Mouse (Mus musculus) forebrain, embryonic 11.5 days (tissue): ENCODE measurements at regions not wholly inside any gene's neighbourhood (a gene's known extent, or its start where the extent isn't known, plus 50 kb on each side); places are given as distances from the start of the nearest gene placed in this dataset.

Experiments used
- ATAC-seq: fragments of 200-750 bp; cut with Nextera tagmentation; replicated peaks from 2 replicates; pipeline ENCODE4 v1.8.0; 2017; ENCODE audit warnings: moderate TSS enrichment; ENCODE audit not compliant: low FRiP score
- DNase-seq: peaks from one replicate; pipeline ENCODE4 v3.0.0-alpha.2; 2017; ENCODE audit warnings: low spot score
- H3K27ac ChIP-seq: fragments of 300-500 bp; sonication (generic); 2 replicates; pipeline ENCODE4 v1.5.1; 2014; ENCODE audit warnings: low read depth, low read length
- H3K27me3 ChIP-seq: fragments of 300-500 bp; sonication (generic); 2 replicates; pipeline ENCODE4 v1.6.1; 2014; ENCODE audit warnings: mild to moderate bottlenecking, low read length, mixed read lengths; ENCODE audit not compliant: control insufficient read depth, insufficient read depth
- H3K36me3 ChIP-seq: fragments of 300-500 bp; sonication (generic); 2 replicates; pipeline ENCODE4 v1.6.1; 2014; ENCODE audit warnings: mild to moderate bottlenecking, low read length, moderate library complexity, mixed read lengths; ENCODE audit not compliant: control insufficient read depth, insufficient read depth
- H3K4me1 ChIP-seq: fragments of 300-500 bp; sonication (generic); replicated peaks from 2 replicates; pipeline ENCODE4 v1.6.1; 2014; ENCODE audit warnings: low read length, mixed read lengths; ENCODE audit not compliant: control insufficient read depth, insufficient read depth
- H3K4me2 ChIP-seq: fragments of 300-500 bp; sonication (generic); 2 replicates; pipeline ENCODE4 v1.6.1; 2014; ENCODE audit warnings: low read depth, mild to moderate bottlenecking, low read length, moderate library complexity, mixed read lengths; ENCODE audit not compliant: severe bottlenecking
- H3K4me3 ChIP-seq: fragments of 300-500 bp; sonication (generic); 2 replicates; pipeline ENCODE4 v1.5.1; 2014; ENCODE audit warnings: low read depth, low read length
- H3K9ac ChIP-seq: fragments of 300-500 bp; sonication (generic); 2 replicates; pipeline ENCODE4 v1.6.1; 2014; ENCODE audit warnings: low read length
- H3K9me3 ChIP-seq: fragments of 300-500 bp; sonication (generic); 2 replicates; pipeline ENCODE4 v1.6.1; 2016; ENCODE audit warnings: low read length, mixed read lengths; ENCODE audit not compliant: control insufficient read depth
- WGBS: fragments of 180-500 bp; shearing (Covaris S2); extraction: QIAGEN DNeasy Blood & Tissue Kit; methylation state at CpG from one replicate; pipeline ENCODE4 v1.1.7; 2014; 5-methylcytosine and 5-hydroxymethylcytosine counted together

DNA sequence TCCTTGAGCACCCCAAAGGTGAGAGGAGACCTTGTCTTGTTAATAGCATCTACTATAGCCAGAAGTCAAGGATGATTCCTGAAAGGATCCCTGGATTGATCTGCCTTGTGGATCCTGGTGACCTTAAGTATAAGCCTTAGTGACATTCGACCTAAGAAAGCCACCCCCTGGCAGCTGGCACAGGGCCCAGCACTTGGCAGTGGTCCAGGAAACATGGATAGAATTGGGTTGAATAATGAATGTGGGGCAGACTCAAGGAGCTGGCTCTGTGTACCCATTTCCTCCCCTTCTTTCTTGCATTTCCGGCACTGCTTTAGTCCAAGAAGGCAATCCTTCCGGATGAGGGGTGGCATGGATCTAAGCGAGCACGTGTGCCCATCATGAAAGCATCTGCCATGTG, 149.0 kb downstream of the Irx5 start:
- Histone ChIP-seq H3K36me3 (no peaks in the 10 kb centered on the region), H3K9ac (no peak overlapping the region), H3K4me1 (no peaks in the 10 kb centered on the region), H3K27me3 (no peaks in the 10 kb centered on the region), H3K4me3 (no peak overlapping the region), H3K9me3 (no peaks in the 10 kb centered on the region; the same call in 1 of the 2 replicates), H3K27ac (no peak overlapping the region), H3K4me2 (no peak overlapping the region)
- ATAC-seq (no peak), DNase-seq (no peak)
- 74% methylated on average over 5 of the region's 5 CpGs for WGBS

DNA sequence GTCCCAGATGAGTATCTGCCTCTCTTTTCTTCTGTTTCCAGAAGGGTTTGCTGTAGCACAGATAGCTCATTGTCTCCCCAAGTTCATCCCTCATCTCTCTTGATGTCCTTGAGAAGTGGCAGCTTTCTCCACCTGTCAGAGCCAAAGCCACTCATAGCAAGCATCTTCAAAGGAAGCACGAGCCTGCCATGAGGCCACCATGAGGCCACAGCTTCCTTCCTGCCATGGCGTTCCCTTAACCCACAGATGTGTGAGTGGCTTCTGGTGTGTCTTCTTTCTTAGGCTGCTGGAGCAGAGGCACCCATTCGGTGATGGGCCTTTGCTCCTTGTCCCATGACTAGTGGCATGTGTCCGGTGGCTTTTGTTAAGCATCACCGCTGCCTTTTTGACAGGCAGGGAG, 149.5 kb downstream of the Irx5 start:
- Histone ChIP-seq H3K27ac (no peak overlapping the region), H3K36me3 (no peaks in the 10 kb centered on the region), H3K9ac (no peak overlapping the region), H3K4me1 (no peaks in the 10 kb centered on the region), H3K9me3 (no peaks in the 10 kb centered on the region; the same call in 1 of the 2 replicates), H3K27me3 (no peaks in the 10 kb centered on the region), H3K4me2 (no peak overlapping the region), H3K4me3 (no peak overlapping the region)
- 88% methylated on average over 5 of the region's 5 CpGs for WGBS
- ATAC-seq = no peak
- DNase-seq = no peak

DNA sequence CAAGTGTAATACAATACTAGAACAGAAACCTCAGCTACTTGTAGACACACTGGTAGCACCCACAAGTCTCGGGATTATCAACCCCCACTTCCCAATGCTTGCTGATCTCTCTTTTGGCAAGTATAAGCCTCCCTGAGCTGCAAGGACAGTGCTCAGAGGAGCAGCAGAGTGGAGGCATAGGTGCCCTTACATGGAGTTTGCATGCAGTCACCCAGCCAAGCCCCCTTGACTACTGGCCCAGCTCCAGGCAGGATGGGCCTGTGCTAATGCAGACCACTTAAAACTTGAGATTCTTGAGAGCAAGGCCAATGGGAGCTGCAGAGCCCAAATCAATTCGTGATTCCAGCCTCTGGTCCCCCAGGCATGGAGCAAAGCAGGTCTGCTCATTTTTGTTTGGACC, 158.0 kb downstream of the Irx5 start:
- Histone ChIP-seq H3K36me3 (no peaks in the 10 kb centered on the region), H3K4me3 (no peak overlapping the region), H3K27me3 (no peaks in the 10 kb centered on the region), H3K9me3 (no peaks in the 10 kb centered on the region; the same call in 1 of the 2 replicates), H3K9ac (no peak overlapping the region), H3K4me2 (no peak overlapping the region), H3K27ac (no peak overlapping the region), H3K4me1 (no peaks in the 10 kb centered on the region)
- DNase-seq (no peak), ATAC-seq (no peak)
- 79% methylated on average over 2 of the region's 2 CpGs for WGBS

DNA sequence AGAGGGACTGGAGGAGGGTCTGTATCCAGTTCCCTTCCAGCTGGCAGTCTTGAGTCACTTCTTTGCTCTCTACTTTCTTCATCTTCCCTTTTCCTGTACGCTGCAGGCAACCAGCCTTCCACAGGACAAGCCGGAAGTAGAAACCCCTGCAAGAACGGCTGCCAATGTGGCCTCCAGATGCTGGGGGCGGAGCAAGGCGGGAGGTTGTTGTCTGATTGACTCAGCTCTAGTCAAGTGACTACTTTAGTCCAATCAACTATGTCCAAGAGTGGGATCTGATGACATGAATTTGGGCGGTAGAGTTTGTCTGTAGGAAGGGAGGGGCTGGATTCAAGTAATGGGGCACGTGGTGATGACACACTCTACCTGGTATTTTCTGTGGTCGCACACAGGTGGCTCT, 156.1 kb upstream of the Irx6 start:
- no peak for ATAC-seq
- H3K4me1 ChIP-seq = no peaks in the 10 kb centered on the region
- no peaks in the 10 kb centered on the region for H3K36me3 ChIP-seq
- no peak overlapping the region for H3K9ac ChIP-seq
- H3K27ac ChIP-seq = no peak overlapping the region
- H3K4me3 ChIP-seq = no peak overlapping the region
- H3K9me3 ChIP-seq = no peaks in the 10 kb centered on the region
- H3K27me3 ChIP-seq = no peaks in the 10 kb centered on the region
- H3K4me2 ChIP-seq = no peak overlapping the region
- no peak for DNase-seq
- 89% methylated on average over 8 of the region's 8 CpGs for WGBS

DNA sequence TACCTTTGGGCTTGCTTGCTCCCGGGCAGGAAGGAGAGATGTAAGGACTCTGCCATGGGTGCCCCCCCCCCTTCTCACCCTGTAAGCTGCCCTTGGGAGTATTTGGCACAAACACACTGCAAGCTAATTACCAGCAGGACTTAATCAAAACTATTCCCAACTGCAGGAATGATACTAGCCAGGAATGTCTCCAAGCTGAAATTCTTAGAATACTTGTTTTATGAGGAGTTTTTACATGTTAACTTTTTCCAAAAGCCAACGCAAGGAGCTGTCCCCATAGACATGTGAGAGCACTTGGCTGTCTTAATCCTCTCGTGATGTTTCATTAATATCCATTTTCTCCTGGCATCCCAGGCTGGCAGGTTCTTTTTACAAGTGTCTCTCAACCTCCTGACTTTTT, 155.6 kb upstream of the Irx6 start:
- 87% methylated on average over 3 of the region's 3 CpGs for WGBS
- Histone ChIP-seq H3K4me1 (no peaks in the 10 kb centered on the region), H3K4me2 (no peak overlapping the region), H3K9ac (no peak overlapping the region), H3K27me3 (no peaks in the 10 kb centered on the region), H3K36me3 (no peaks in the 10 kb centered on the region), H3K4me3 (no peak overlapping the region), H3K27ac (no peak overlapping the region), H3K9me3 (no peaks in the 10 kb centered on the region)
- ATAC-seq (no peak), DNase-seq (no peak)

DNA sequence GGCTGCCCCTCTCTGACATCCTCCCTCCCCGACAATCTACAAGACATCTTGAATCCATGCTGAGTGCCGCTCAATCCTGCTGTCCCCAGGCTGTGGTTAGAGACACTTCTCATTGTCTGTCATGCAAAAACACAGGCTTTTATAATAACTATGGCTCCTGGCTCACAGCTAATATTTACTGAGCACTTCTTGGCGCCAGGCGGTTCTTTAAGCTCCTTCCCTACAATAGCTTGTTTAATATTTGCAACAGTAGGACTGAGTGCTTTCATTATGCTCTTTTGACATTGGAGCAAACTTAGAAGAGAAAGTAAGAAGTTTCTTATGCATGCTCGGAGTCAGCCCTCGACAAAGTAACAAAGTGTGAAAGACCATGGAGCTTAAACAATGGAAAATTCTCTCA, 151.6 kb upstream of the Irx6 start:
- no peak overlapping the region for H3K4me2 ChIP-seq
- 84% methylated on average over 6 of the region's 6 CpGs for WGBS
- H3K4me1 ChIP-seq = no peaks in the 10 kb centered on the region
- H3K4me3 ChIP-seq = no peak overlapping the region
- no peaks in the 10 kb centered on the region for H3K27me3 ChIP-seq
- no peak overlapping the region for H3K27ac ChIP-seq
- H3K9ac ChIP-seq = no peak overlapping the region
- DNase-seq (no peak), ATAC-seq (no peak)
- H3K9me3 ChIP-seq = no peaks in the 10 kb centered on the region
- no peaks in the 10 kb centered on the region for H3K36me3 ChIP-seq

DNA sequence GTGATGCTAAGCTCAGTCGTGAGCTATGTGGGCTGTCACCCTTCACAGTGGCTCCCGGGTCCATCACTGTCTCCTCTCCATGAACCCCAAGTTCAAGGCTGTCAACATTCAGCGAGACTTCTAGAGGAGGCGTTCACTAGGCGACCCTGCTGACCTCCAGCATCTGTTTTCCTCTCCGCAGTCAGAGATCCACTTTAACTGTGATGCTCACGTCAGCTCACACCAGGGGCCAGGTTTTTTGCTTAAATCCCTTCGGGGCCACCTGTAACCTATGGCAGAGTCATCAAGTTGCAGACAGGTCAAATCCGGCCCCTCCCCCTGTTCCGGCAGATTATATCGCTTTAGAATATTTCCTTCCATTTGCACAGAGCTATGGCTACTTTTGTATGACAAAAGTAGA, 144.3 kb upstream of the Irx6 start:
- H3K4me3 ChIP-seq = no peak overlapping the region
- H3K27ac ChIP-seq = no peak overlapping the region
- no peaks in the 10 kb centered on the region for H3K9me3 ChIP-seq
- no peaks in the 10 kb centered on the region for H3K36me3 ChIP-seq
- H3K9ac ChIP-seq = no peak overlapping the region
- H3K4me1 ChIP-seq = no peaks in the 10 kb centered on the region
- H3K27me3 ChIP-seq = no peaks in the 10 kb centered on the region
- ATAC-seq (no peak), DNase-seq (no peak)
- no peak overlapping the region for H3K4me2 ChIP-seq
- 74% methylated on average over 11 of the region's 11 CpGs for WGBS

DNA sequence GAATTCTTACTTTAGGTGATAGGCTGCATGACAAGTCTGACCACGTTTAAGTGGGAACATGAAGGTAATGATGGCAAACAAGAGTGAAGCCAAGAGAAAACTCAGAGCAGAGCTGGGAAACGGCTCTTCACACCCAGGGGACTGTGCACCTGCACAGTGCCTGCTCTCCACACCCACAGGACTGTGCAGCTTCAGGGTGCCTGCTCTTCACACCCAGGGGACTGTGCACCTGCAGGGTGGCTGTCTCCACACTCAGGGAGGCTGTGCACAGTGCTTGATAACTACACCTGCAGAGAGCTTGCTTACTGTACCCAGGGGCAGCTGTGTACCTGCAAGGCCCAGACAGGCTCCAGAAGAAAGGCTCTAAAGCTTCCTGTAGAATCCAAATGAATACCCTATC, 133.5 kb upstream of the Irx6 start:
- Histone ChIP-seq H3K9ac (no peak overlapping the region), H3K4me3 (no peak overlapping the region), H3K27ac (no peak overlapping the region), H3K4me2 (no peak overlapping the region), H3K36me3 (no peaks in the 10 kb centered on the region), H3K9me3 (no peaks in the 10 kb centered on the region), H3K4me1 (peaks cover 6% of the 10 kb centered on the region; the same call in 1 of the 2 replicates), H3K27me3 (peaks cover 2% of the 10 kb centered on the region)
- DNase-seq (no peak), ATAC-seq (no peak)
- 58% methylated on average over 2 of the region's 2 CpGs for WGBS

DNA sequence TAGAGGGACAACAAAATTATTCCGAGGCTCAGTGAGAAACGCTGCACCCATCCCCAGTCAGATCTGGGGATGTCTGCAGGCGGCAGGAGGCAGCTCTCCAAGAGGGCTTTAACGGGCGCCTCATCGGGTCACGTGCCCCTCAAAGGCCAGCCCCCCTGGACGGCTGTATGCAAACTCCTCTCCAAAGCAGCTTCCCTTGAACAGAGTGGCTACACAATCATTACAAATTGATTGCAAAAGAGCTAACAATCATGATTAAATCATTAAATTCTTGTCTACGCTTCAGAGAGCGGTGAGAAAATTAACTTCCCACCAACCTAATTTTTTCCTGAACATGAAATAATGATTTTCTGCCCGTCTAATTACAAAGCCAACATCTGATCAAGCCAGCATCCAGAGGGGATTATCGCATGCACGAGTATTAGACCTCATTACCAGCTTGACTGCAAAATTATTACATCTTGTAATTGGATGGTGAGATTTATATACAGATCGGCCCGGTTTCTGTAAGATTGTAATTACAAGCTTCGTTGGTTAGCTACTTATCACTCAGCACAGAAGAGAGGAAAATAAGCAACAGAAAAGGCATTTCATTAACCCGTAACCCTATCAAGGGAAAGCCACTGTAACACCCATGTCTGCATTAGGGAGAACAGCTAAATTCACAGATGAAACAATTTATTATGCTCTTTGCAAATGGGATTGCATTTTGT, 128.6 kb upstream of the Irx6 start:
- 27% methylated on average over 17 of the region's 17 CpGs for WGBS
- no peak overlapping the region for H3K4me3 ChIP-seq

More for the DNA sequence above, 128.6 kb upstream of the Irx6 start:
- DNase-seq = peak; percentile 63
- peak; percentile 71; the same call in 1 of the 2 replicates for ATAC-seq
- Histone ChIP-seq H3K4me1 (peaks cover 8% of the 10 kb centered on the region; the same call in 1 of the 2 replicates), H3K9ac (no peak overlapping the region), H3K4me2 (peak overlapping the region; percentile 15; the same call in 1 of the 2 replicates), H3K9me3 (no peaks in the 10 kb centered on the region), H3K27ac (no peak overlapping the region), H3K36me3 (no peaks in the 10 kb centered on the region), H3K27me3 (peaks cover 2% of the 10 kb centered on the region)
